Mouse (Mus musculus) adrenal gland, postnatal 25 days (tissue): ENCODE measurements around the gene Zfp426. TPM values are rescaled to one million over a fixed set of nuclear protein-coding genes. Genes with fewer than 3 reads are reported as not detected.

ENCODE experiments used
- DNase-seq: peaks from one replicate; pipeline ENCODE4 v3.0.0; 2021; ENCODE audit warnings: mixed read lengths
- long read RNA-seq: library from polyadenylated mRNA; stranded (forward); transcript quantifications from one replicate; pipeline ENCODE4 v2.0.0, GENCODE M21; 2021
- total RNA-seq: library from RNA; stranded (reverse); gene quantifications from 2 replicates; pipeline ENCODE4 v1.2.3, GENCODE M21; 2021

The Zfp426 gene
- 21.1 and 30.5 TPM in 2 replicates for total RNA-seq
- long read RNA-seq, partial matches to known transcripts: 1 of 2 reads
- long read RNA-seq, other reads (novel, unspliced or antisense): 1 of 2 reads

GRCm38 (mm10) chr9:20492527-20493233, at the start of gene Zfp426:
Zfp426 (minus strand) TSS chr9:20492746.
- peak; percentile 83 for DNase-seq

GRCm38 (mm10) chr9:20536598-20536997, 44.1 kb upstream of the Zfp426 start:
- no peak for DNase-seq

- DNase-seq: no peak
These were observed 41.9 kb upstream of the Zfp426 start for GRCm38 (mm10) chr9:20534326-20534926.

- DNase-seq: peak; percentile 91
These were observed 28.9 kb upstream of the Zfp426 start, which contains the start of gene Zfp266 for GRCm38 (mm10) chr9:20521306-20521957. Zfp266 (minus strand) TSS chr9:20521417.

GRCm38 (mm10) chr9:20520531-20521210, 28.1 kb upstream of the Zfp426 start:
- no peak for DNase-seq

GRCm38 (mm10) chr9:20519949-20520348, 27.4 kb upstream of the Zfp426 start:
- DNase-seq: no peak

- no peak for DNase-seq
These were observed 26.2 kb upstream of the Zfp426 start for GRCm38 (mm10) chr9:20518708-20519107.

GRCm38 (mm10) chr9:20517727-20518126, 25.2 kb upstream of the Zfp426 start:
- no peak for DNase-seq

- no peak for DNase-seq
These were observed 21.5 kb upstream of the Zfp426 start for GRCm38 (mm10) chr9:20514016-20514415.

GRCm38 (mm10) chr9:20512714-20513113, 20.2 kb upstream of the Zfp426 start:
- no peak for DNase-seq

- DNase-seq: no peak
These were observed 19.1 kb upstream of the Zfp426 start for GRCm38 (mm10) chr9:20511645-20512044.

- DNase-seq: no peak
These were observed 17.8 kb upstream of the Zfp426 start for GRCm38 (mm10) chr9:20510346-20510745.

GRCm38 (mm10) chr9:20509676-20510075, 17.1 kb upstream of the Zfp426 start:
- DNase-seq: no peak

- no peak for DNase-seq
These were observed 12.3 kb upstream of the Zfp426 start for GRCm38 (mm10) chr9:20504801-20505200.

GRCm38 (mm10) chr9:20493281-20493680, 735 bp upstream of the Zfp426 start:
- no peak for DNase-seq

- DNase-seq: no peak
These were observed 554 bp downstream of the Zfp426 start for GRCm38 (mm10) chr9:20491858-20492526.

- no peak for DNase-seq
These were observed 3.0 kb downstream of the Zfp426 start for GRCm38 (mm10) chr9:20489536-20489935.

GRCm38 (mm10) chr9:20479396-20479795, 13.2 kb downstream of the Zfp426 start:
- no peak for DNase-seq

GRCm38 (mm10) chr9:20476632-20477031, 15.9 kb downstream of the Zfp426 start:
- DNase-seq: no peak

- DNase-seq: peak; percentile 28
These were observed 25.6 kb downstream of the Zfp426 start for GRCm38 (mm10) chr9:20466761-20467442.
